Mouse (Mus musculus) midbrain, embryonic 10.5 days (tissue): ENCODE results near the gene Nt5c2. TPM values are rescaled to one million over a fixed set of nuclear protein-coding genes. Genes with fewer than 3 reads are reported as not detected.
"Not testable (repeated sequence)": the region's sequence is repeated elsewhere in the genome, so short reads cannot be mapped to it uniquely, and the experiment has no call there.

Experiments used
- DNase-seq: peaks from one replicate; pipeline ENCODE4 v3.0.0-alpha.2; 2017; ENCODE audit warnings: low spot score
- H3K27ac ChIP-seq: fragments of 300-500 bp; sonication (generic); replicated peaks from 2 replicates; pipeline ENCODE4 v1.5.1; 2016; ENCODE audit warnings: mild to moderate bottlenecking
- H3K27me3 ChIP-seq: fragments of 300-500 bp; sonication (generic); 2 replicates; pipeline ENCODE4 v1.6.1; 2016; ENCODE audit warnings: low read depth, mild to moderate bottlenecking; ENCODE audit not compliant: poor library complexity, severe bottlenecking
- H3K36me3 ChIP-seq: fragments of 300-500 bp; sonication (generic); 2 replicates; pipeline ENCODE4 v1.6.1; 2016; ENCODE audit warnings: mild to moderate bottlenecking, moderate library complexity
- H3K4me1 ChIP-seq: fragments of 300-500 bp; sonication (generic); 2 replicates; pipeline ENCODE4 v1.6.1; 2016
- H3K4me3 ChIP-seq: fragments of 300-500 bp; sonication (generic); 2 replicates; pipeline ENCODE4 v1.5.1; 2016; ENCODE audit warnings: mild to moderate bottlenecking, moderate library complexity
- H3K9me3 ChIP-seq: fragments of 300-500 bp; sonication (generic); replicated peaks from 2 replicates; pipeline ENCODE4 v1.6.1; 2016; ENCODE audit warnings: mild to moderate bottlenecking
- WGBS: fragments of 180-500 bp; shearing (Covaris S2); methylation state at CpG from one replicate; pipeline ENCODE4 v1.1.7; 2016; 5-methylcytosine and 5-hydroxymethylcytosine counted together
- polyA plus RNA-seq: library from polyadenylated mRNA; unstranded; fragments of >200 nt; fragmentation: Nextera tagmentation; extraction: Ambion mirVana; gene quantifications from 2 replicates; pipeline ENCODE4 v1.2.1, GENCODE M21; 2016

Gene Nt5c2
- polyA plus RNA-seq, 1 experiment from 2014 or later, result 64.1 TPM

GRCm38 (mm10) chr19:47014159-47014446 is 850 bp downstream of the Nt5c2 start:
- Histone ChIP-seq H3K9me3 (no peaks in the 10 kb centered on the region), H3K27ac (peak overlapping the region; percentile 79), H3K4me3 (peak overlapping the region; percentile 60), H3K27me3 (peaks cover 74% of the 10 kb centered on the region), H3K36me3 (no peaks in the 10 kb centered on the region), H3K4me1 (peaks cover 40% of the 10 kb centered on the region)
- WGBS, result under 1% methylated on average over 11 of the region's 11 CpGs
- DNase-seq, result no peak

GRCm38 (mm10) chr19:47013340-47014158 is 1.4 kb downstream of the Nt5c2 start:
- Histone ChIP-seq H3K36me3 (no peaks in the 10 kb centered on the region), H3K9me3 (no peaks in the 10 kb centered on the region), H3K27ac (peak overlapping the region; percentile 79), H3K4me3 (peak overlapping the region; percentile 60), H3K4me1 (peaks cover 37% of the 10 kb centered on the region), H3K27me3 (peaks cover 72% of the 10 kb centered on the region)
- DNase-seq, result no peak
- 11% methylated on average over 20 of the region's 20 CpGs for WGBS

- Histone ChIP-seq H3K27me3 (peaks cover 63% of the 10 kb centered on the region), H3K27ac (no peak overlapping the region)
- 92% methylated on average over 15 of the region's 15 CpGs for WGBS
Measured at GRCm38 (mm10) chr19:47012521-47013130, 2.3 kb downstream of the Nt5c2 start.

GRCm38 (mm10) chr19:47009943-47010342 is 5.0 kb downstream of the Nt5c2 start:
- DNase-seq, result no peak
- no peaks in the 10 kb centered on the region for H3K9me3 ChIP-seq
- no peak overlapping the region for H3K27ac ChIP-seq
- no peak overlapping the region for H3K4me3 ChIP-seq
- peaks cover 17% of the 10 kb centered on the region for H3K4me1 ChIP-seq
- WGBS, result 91% methylated on average over 5 of the region's 5 CpGs
- peaks cover 37% of the 10 kb centered on the region for H3K27me3 ChIP-seq
- no peaks in the 10 kb centered on the region for H3K36me3 ChIP-seq

More at GRCm38 (mm10) chr19:47012521-47013130, 2.3 kb downstream of the Nt5c2 start:
- Histone ChIP-seq H3K9me3 (no peaks in the 10 kb centered on the region), H3K4me1 (peaks cover 33% of the 10 kb centered on the region), H3K36me3 (no peaks in the 10 kb centered on the region), H3K4me3 (no peak overlapping the region)
- DNase-seq, result no peak

- DNase-seq, result no peak
- no peak overlapping the region for H3K27ac ChIP-seq
- WGBS, result 91% methylated on average over 7 of the region's 7 CpGs
- no peaks in the 10 kb centered on the region for H3K9me3 ChIP-seq
- H3K4me1 ChIP-seq, result peaks cover 12% of the 10 kb centered on the region
- H3K27me3 ChIP-seq, result peaks cover 32% of the 10 kb centered on the region
- H3K36me3 ChIP-seq, result no peaks in the 10 kb centered on the region
- no peak overlapping the region for H3K4me3 ChIP-seq
Measured at GRCm38 (mm10) chr19:47009420-47009819, 5.5 kb downstream of the Nt5c2 start.

GRCm38 (mm10) chr19:47006321-47006720 is 8.6 kb downstream of the Nt5c2 start:
- Histone ChIP-seq H3K27ac (no peak overlapping the region), H3K4me1 (no peaks in the 10 kb centered on the region)
- WGBS, result 1% methylated on average over 4 of the region's 4 CpGs

GRCm38 (mm10) chr19:47005873-47006272 is 9.1 kb downstream of the Nt5c2 start:
- H3K4me3 ChIP-seq, result no peak overlapping the region
- no peak for DNase-seq
- no peaks in the 10 kb centered on the region for H3K9me3 ChIP-seq
- no peaks in the 10 kb centered on the region for H3K36me3 ChIP-seq
- no peaks in the 10 kb centered on the region for H3K27me3 ChIP-seq
- no peaks in the 10 kb centered on the region for H3K4me1 ChIP-seq
- WGBS, result 71% methylated on average over 5 of the region's 5 CpGs
- H3K27ac ChIP-seq, result no peak overlapping the region

More at GRCm38 (mm10) chr19:47006321-47006720, 8.6 kb downstream of the Nt5c2 start:
- peak; percentile 40 for DNase-seq
- 0 out of 2 replicates have a peak, but pooled peaks cover under 1% of the 10 kb centered on the region for H3K27me3 ChIP-seq
- H3K36me3 ChIP-seq, result no peaks in the 10 kb centered on the region
- H3K4me3 ChIP-seq, result no peak overlapping the region
- H3K9me3 ChIP-seq, result no peaks in the 10 kb centered on the region

GRCm38 (mm10) chr19:47003742-47004511 is 11.0 kb downstream of the Nt5c2 start:
- Histone ChIP-seq H3K4me1 (no peaks in the 10 kb centered on the region), H3K4me3 (no peak overlapping the region), H3K36me3 (no peaks in the 10 kb centered on the region), H3K27ac (no peak overlapping the region), H3K9me3 (no peaks in the 10 kb centered on the region), H3K27me3 (no peaks in the 10 kb centered on the region)
- DNase-seq, result no peak
- WGBS, result 77% methylated on average over 6 of the region's 6 CpGs

- WGBS, result 86% methylated on average over 2 of the region's 3 CpGs
- not testable (repeated sequence) for H3K4me1 ChIP-seq, DNase-seq, H3K27me3 ChIP-seq, H3K36me3 ChIP-seq, H3K27ac ChIP-seq, H3K9me3 ChIP-seq, H3K4me3 ChIP-seq
Measured at GRCm38 (mm10) chr19:47000357-47000756, 14.6 kb downstream of the Nt5c2 start.

GRCm38 (mm10) chr19:46999753-47000152 is 15.2 kb downstream of the Nt5c2 start:
- no peak for DNase-seq

GRCm38 (mm10) chr19:46998953-46999352 is 16.0 kb downstream of the Nt5c2 start:
- H3K9me3 ChIP-seq, result no peaks in the 10 kb centered on the region
- DNase-seq, result no peak
- no peak overlapping the region for H3K27ac ChIP-seq
- 86% methylated on average over 4 of the region's 4 CpGs for WGBS
- H3K4me3 ChIP-seq, result no peak overlapping the region
- H3K36me3 ChIP-seq, result no peaks in the 10 kb centered on the region
- H3K27me3 ChIP-seq, result no peaks in the 10 kb centered on the region
- H3K4me1 ChIP-seq, result no peaks in the 10 kb centered on the region

More at GRCm38 (mm10) chr19:46999753-47000152, 15.2 kb downstream of the Nt5c2 start:
- Histone ChIP-seq H3K27ac (no peak overlapping the region), H3K4me1 (no peaks in the 10 kb centered on the region), H3K9me3 (no peaks in the 10 kb centered on the region), H3K36me3 (no peaks in the 10 kb centered on the region), H3K27me3 (no peaks in the 10 kb centered on the region), H3K4me3 (no peak overlapping the region)
- WGBS, result 86% methylated on average over 6 of the region's 6 CpGs

- H3K4me1 ChIP-seq, result no peaks in the 10 kb centered on the region
- no peaks in the 10 kb centered on the region for H3K27me3 ChIP-seq
- no peak for DNase-seq
- H3K4me3 ChIP-seq, result no peak overlapping the region
- no peaks in the 10 kb centered on the region for H3K9me3 ChIP-seq
- 86% methylated on average over 8 of the region's 8 CpGs for WGBS
- H3K36me3 ChIP-seq, result no peaks in the 10 kb centered on the region
- H3K27ac ChIP-seq, result no peak overlapping the region
Measured at GRCm38 (mm10) chr19:46998168-46998870, 16.6 kb downstream of the Nt5c2 start.
